Mouse (Mus musculus): ENCODE data around the gene Slc37a3. TPM values are rescaled to one million over a fixed set of nuclear protein-coding genes. Genes with fewer than 3 reads are reported as not detected.

The Slc37a3 gene
- polyA plus RNA-seq, 1 experiment from 2014 or later: 58.7 TPM

DNA sequence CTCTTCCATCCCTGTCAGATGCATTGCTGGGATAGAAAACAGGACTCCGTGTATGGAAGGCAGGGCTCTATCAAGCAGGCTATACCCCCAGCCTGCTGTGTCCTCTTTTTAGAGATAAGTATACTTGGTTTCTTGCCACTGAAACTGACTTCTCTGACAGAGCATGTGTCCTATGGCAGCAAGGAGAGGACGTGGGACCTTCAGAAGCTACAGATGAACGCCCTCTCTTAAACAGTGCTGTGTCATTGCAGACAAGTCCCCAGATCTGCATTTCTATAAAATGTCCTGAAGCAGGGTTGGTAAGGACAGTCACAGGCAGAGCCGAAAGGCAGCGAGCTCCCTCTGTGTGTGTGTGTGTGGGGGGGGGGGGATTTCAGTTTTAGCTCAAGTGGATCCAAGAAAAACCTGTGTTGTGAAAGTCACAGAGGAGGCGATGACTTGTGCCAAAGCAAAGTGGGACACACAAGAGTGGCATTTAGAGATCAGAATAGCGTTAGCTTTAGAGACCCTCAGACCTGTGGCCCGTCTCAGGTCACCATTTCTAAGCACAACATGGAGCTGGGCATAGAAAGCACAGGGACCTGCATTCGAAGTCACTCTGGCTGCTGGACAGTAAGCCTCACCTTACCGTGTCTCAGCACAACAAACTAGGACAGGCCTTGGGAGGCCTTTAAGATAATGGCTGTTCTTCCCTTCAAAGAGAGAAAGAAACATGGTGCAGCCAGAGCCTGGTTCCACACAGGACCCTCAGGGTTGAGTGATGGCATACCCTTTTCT lies 59.4 kb downstream of the Slc37a3 start:
- Histone ChIP-seq H3K9ac (no peak overlapping the region), H3K27me3 (no peaks in the 10 kb centered on the region), H3K4me3 (no peak overlapping the region), H3K27ac (no peak overlapping the region), H3K4me2 (replicated peaks) (no peak overlapping the region), H3K36me3 (no peaks in the 10 kb centered on the region), H3K9me3 (no peaks in the 10 kb centered on the region), H3K4me1 (no peaks in the 10 kb centered on the region)
- 84% methylated on average over 10 of the region's 10 CpGs for WGBS
- no peak for ATAC-seq (ENCODE audit: insufficient number of reproducible peaks, insufficient read depth, low FRiP score, low TSS enrichment)

DNA sequence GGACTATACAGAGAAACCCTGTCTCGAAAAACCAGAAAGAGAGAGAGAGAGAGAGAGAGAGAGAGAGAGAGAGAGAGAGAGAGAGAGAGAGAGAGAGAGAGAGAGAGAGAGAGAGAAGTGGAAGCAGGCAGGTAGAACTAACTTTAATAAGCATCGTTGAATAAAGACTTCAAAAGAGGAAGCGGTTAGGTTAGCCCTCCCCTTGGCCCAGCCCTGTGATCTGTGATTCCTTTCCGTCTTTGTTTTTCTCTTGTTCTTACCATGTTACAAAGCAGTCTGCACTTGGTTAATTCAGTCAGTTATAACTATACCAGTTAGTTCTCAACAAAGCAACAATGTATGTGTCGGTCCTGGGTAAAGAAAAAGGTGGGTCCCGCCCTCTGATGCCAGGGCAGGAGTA lies 61.4 kb downstream of the Slc37a3 start:
- H3K4me2 ChIP-seq (replicated peaks): no peak overlapping the region
- H3K36me3 ChIP-seq: no peaks in the 10 kb centered on the region
- H3K4me3 ChIP-seq: no peak overlapping the region
- no peak overlapping the region for H3K27ac ChIP-seq
- no peak overlapping the region for H3K9ac ChIP-seq
- 91% methylated on average over 5 of the region's 6 CpGs for WGBS
- H3K4me1 ChIP-seq: no peaks in the 10 kb centered on the region
- ATAC-seq (ENCODE audit: insufficient number of reproducible peaks, insufficient read depth, low FRiP score, low TSS enrichment): no peak
- H3K27me3 ChIP-seq: no peaks in the 10 kb centered on the region
- H3K9me3 ChIP-seq: no peaks in the 10 kb centered on the region

GRCm38 (mm10) chr6:39314461-39314860 lies 63.0 kb downstream of the Slc37a3 start:
- WGBS: 91% methylated on average over 12 of the region's 12 CpGs
- Histone ChIP-seq H3K9me3 (no peaks in the 10 kb centered on the region), H3K36me3 (no peaks in the 10 kb centered on the region), H3K9ac (no peak overlapping the region), H3K4me2 (replicated peaks) (no peak overlapping the region), H3K27ac (no peak overlapping the region), H3K4me1 (no peaks in the 10 kb centered on the region), H3K4me3 (no peak overlapping the region), H3K27me3 (no peaks in the 10 kb centered on the region)
- ATAC-seq (ENCODE audit: insufficient number of reproducible peaks, insufficient read depth, low FRiP score, low TSS enrichment): no peak

- Histone ChIP-seq H3K27ac (no peak overlapping the region), H3K9me3 (no peaks in the 10 kb centered on the region), H3K4me3 (no peak overlapping the region), H3K9ac (no peak overlapping the region), H3K4me1 (no peaks in the 10 kb centered on the region), H3K36me3 (no peaks in the 10 kb centered on the region), H3K27me3 (no peaks in the 10 kb centered on the region), H3K4me2 (replicated peaks) (no peak overlapping the region)
- 89% methylated on average over 3 of the region's 3 CpGs for WGBS
- ATAC-seq (ENCODE audit: insufficient number of reproducible peaks, insufficient read depth, low FRiP score, low TSS enrichment): no peak
Observed at GRCm38 (mm10) chr6:39311786-39312185, 65.7 kb downstream of the Slc37a3 start.

- Histone ChIP-seq H3K4me2 (replicated peaks) (no peak overlapping the region), H3K9ac (no peak overlapping the region), H3K4me3 (no peak overlapping the region), H3K4me1 (peaks cover 17% of the 10 kb centered on the region), H3K9me3 (no peaks in the 10 kb centered on the region), H3K27me3 (no peaks in the 10 kb centered on the region), H3K27ac (peak overlapping the region; percentile 77), H3K36me3 (no peaks in the 10 kb centered on the region)
- peak; percentile 35; the same call in 1 of the 2 replicates for ATAC-seq (ENCODE audit: insufficient number of reproducible peaks, insufficient read depth, low FRiP score, low TSS enrichment)
- WGBS: 10% methylated on average over 6 of the region's 6 CpGs
Observed at GRCm38 (mm10) chr6:39304371-39304874, 73.1 kb downstream of the Slc37a3 start.

DNA sequence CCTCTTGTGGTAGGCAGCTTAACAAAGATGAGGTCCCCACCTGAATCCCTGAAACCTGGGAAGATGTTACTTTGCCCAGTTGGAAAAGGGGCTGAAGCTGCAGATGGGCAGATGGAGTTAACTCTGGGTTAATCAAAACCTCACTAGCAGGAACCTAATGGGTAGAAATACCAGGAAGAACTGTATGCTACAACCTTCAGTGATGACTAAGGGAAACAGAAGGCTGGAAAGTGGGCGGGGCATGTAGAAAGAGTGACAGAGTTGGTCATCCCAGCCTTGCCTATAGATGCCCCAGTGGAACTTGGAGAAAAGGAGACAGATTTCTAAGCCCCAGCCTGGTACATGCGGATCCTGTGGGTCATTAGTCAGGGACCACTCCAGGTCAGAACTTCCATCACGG lies 76.0 kb downstream of the Slc37a3 start:
- Histone ChIP-seq H3K27me3 (no peaks in the 10 kb centered on the region), H3K9me3 (no peaks in the 10 kb centered on the region), H3K27ac (no peak overlapping the region), H3K9ac (no peak overlapping the region), H3K4me2 (replicated peaks) (no peak overlapping the region), H3K4me3 (no peak overlapping the region), H3K36me3 (no peaks in the 10 kb centered on the region), H3K4me1 (peaks cover 17% of the 10 kb centered on the region)
- ATAC-seq (ENCODE audit: insufficient number of reproducible peaks, insufficient read depth, low FRiP score, low TSS enrichment): no peak
- WGBS: 78% methylated on average over 3 of the region's 3 CpGs

DNA sequence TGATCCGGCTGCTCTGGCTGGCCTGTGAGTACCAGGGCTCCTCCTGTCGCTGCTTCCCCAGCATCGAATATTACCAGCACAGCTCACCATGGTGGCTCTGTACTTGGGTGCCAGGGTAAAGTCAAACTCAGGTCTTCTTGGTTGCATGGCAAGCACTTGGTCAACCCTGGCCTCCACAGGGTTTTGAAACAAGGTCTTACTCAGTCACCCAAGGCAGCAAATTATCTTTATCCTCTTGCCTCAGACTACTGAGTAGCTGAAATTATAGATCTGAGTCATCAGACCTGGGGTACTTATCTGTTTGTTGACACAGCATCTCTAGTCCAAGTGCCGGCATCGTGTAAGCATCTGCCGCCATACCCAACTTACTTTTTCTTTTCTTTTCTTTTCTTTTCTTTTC lies 80.4 kb downstream of the Slc37a3 start:
- no peak for ATAC-seq (ENCODE audit: insufficient number of reproducible peaks, insufficient read depth, low FRiP score, low TSS enrichment)
- Histone ChIP-seq H3K4me1 (no peaks in the 10 kb centered on the region), H3K9me3 (no peaks in the 10 kb centered on the region), H3K9ac (no peak overlapping the region), H3K4me2 (replicated peaks) (no peak overlapping the region), H3K27ac (no peak overlapping the region), H3K4me3 (no peak overlapping the region), H3K36me3 (no peaks in the 10 kb centered on the region), H3K27me3 (no peaks in the 10 kb centered on the region)
- 95% methylated on average over 6 of the region's 6 CpGs for WGBS

DNA sequence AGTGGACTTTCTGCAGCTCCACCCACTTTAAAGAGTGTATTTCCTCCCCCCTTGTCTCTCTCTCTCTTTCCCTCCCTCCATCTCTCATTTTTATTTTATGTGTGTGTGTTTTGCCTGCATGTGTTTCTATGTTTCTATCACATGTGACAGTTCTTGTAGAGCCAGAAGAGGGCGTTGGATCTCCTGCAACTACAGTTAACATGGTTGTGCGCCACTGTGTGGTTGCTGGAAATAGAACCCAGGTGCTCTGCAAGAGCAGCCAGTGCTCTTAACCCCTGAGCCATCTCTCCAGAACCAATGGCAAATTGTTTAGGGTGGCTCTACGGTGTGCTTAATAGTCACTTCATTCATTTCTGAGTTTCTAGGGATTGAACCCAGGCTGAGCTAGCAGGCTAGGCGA lies 81.0 kb downstream of the Slc37a3 start:
- no peak for ATAC-seq (ENCODE audit: insufficient number of reproducible peaks, insufficient read depth, low FRiP score, low TSS enrichment)
- Histone ChIP-seq H3K27me3 (no peaks in the 10 kb centered on the region), H3K27ac (no peak overlapping the region), H3K4me3 (no peak overlapping the region), H3K9me3 (no peaks in the 10 kb centered on the region), H3K36me3 (no peaks in the 10 kb centered on the region), H3K4me2 (replicated peaks) (no peak overlapping the region), H3K4me1 (no peaks in the 10 kb centered on the region), H3K9ac (no peak overlapping the region)
- WGBS: 73% methylated on average over 4 of the region's 4 CpGs

DNA sequence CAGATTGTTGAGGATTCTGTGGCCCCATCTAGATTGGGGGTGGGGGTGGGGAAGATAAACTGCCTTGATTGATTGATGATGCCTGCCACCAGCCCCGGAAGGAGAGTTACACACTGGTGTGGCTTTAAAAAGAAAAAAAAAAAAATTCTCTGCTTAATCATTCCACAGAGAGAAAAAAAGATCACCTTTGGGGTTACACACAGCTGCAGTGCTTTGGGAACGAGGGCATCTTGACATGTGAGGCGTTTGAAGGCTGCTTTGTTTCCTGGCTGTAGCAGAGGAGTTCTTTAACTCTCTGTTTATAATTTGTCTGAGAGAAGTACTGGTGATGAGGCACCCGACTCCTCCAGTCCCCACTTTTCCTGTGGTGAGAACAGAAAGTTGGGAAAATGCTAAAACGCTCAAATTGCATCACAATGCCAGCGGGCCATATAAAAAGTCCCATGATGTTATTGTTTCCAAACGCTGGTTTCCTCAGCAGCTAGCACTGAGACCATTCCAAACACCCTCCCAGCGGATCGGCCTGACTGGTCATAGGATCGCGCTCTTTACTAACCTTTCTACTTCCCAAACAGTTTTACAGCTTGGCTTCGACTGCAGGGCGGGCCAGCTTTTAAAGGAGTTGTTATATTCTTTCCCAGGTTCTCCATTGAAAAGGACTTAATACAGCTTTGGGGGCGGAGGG lies 81.6 kb downstream of the Slc37a3 start:
- 44% methylated on average over 14 of the region's 14 CpGs for WGBS

GRCm38 (mm10) chr6:39289721-39290120 lies 87.8 kb downstream of the Slc37a3 start:
- Histone ChIP-seq H3K36me3 (no peaks in the 10 kb centered on the region), H3K4me2 (replicated peaks) (no peak overlapping the region), H3K27me3 (no peaks in the 10 kb centered on the region), H3K4me3 (no peak overlapping the region), H3K27ac (no peak overlapping the region), H3K9me3 (no peaks in the 10 kb centered on the region), H3K9ac (no peak overlapping the region), H3K4me1 (peaks cover 12% of the 10 kb centered on the region)
- no peak for ATAC-seq (ENCODE audit: insufficient number of reproducible peaks, insufficient read depth, low FRiP score, low TSS enrichment)
- WGBS: 64% methylated on average over 7 of the region's 7 CpGs

More for the DNA sequence above, 81.6 kb downstream of the Slc37a3 start:
- no peaks in the 10 kb centered on the region for H3K4me1 ChIP-seq
- no peaks in the 10 kb centered on the region for H3K27me3 ChIP-seq
- H3K27ac ChIP-seq: no peak overlapping the region
- H3K9ac ChIP-seq: no peak overlapping the region
- no peaks in the 10 kb centered on the region for H3K9me3 ChIP-seq
- H3K36me3 ChIP-seq: no peaks in the 10 kb centered on the region
- H3K4me2 ChIP-seq (replicated peaks): no peak overlapping the region
- no peak for ATAC-seq (ENCODE audit: insufficient number of reproducible peaks, insufficient read depth, low FRiP score, low TSS enrichment)
- no peak overlapping the region for H3K4me3 ChIP-seq

- Histone ChIP-seq H3K9ac (no peak overlapping the region), H3K4me2 (replicated peaks) (no peak overlapping the region), H3K36me3 (no peaks in the 10 kb centered on the region), H3K27ac (no peak overlapping the region), H3K4me3 (no peak overlapping the region), H3K27me3 (no peaks in the 10 kb centered on the region), H3K9me3 (no peaks in the 10 kb centered on the region), H3K4me1 (peaks cover 12% of the 10 kb centered on the region)
- 79% methylated on average over 3 of the region's 3 CpGs for WGBS
- no peak for ATAC-seq (ENCODE audit: insufficient number of reproducible peaks, insufficient read depth, low FRiP score, low TSS enrichment)
Observed at GRCm38 (mm10) chr6:39287782-39288181, 89.7 kb downstream of the Slc37a3 start.

- WGBS: 16% methylated on average over 5 of the region's 5 CpGs
- no peak overlapping the region for H3K4me2 ChIP-seq (replicated peaks)
- H3K4me3 ChIP-seq: no peak overlapping the region
- H3K9me3 ChIP-seq: no peaks in the 10 kb centered on the region
- peak; percentile 38; the same call in 1 of the 2 replicates for ATAC-seq (ENCODE audit: insufficient number of reproducible peaks, insufficient read depth, low FRiP score, low TSS enrichment)
- no peaks in the 10 kb centered on the region for H3K36me3 ChIP-seq
- H3K9ac ChIP-seq: no peak overlapping the region
- H3K27ac ChIP-seq: 0 out of 2 replicates have a peak overlapping the region, but pooled peaks have one; percentile 36
- peaks cover 12% of the 10 kb centered on the region for H3K4me1 ChIP-seq
- H3K27me3 ChIP-seq: no peaks in the 10 kb centered on the region
Observed at GRCm38 (mm10) chr6:39286732-39287083, 90.8 kb downstream of the Slc37a3 start.

Measured in embryonic facial prominence, embryonic 12.5 days (tissue).